Mouse (Mus musculus): ENCODE data around the gene Hrh2. TPM values are rescaled to one million over a fixed set of nuclear protein-coding genes. Genes with fewer than 3 reads are reported as not detected.

Gene Hrh2
- polyA plus RNA-seq, 1 experiment, result 1.0 TPM

DNA sequence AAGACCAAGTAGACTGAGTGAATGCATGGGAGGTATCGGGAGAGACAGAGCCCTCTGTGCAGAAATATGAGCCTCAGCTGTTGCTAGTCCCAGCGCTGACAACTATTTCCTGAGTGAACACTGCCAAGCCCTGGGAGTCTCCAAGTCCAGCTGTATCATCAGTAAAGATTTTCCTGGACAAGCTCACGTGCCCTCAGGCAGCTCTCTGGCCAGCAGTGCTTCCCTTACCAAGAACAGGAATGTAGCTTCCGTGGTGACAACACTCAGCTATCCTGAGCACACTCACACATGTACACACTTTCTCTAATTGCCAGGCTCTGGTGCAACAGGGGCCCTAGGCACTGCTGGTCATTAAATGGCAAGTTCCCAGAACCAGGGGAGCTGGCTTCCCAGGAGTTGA is 57.1 kb downstream of the Hrh2 start:
- TF ChIP-seq POLR2A (IDR thresholded peaks at IDR 0.05; ENCODE audit: borderline replicate concordance, extremely low read depth, insufficient read depth, insufficient read length, poor library complexity, severe bottlenecking), result no peak
- TF ChIP-seq CTCF (IDR thresholded peaks at IDR 0.05; ENCODE audit: borderline replicate concordance, extremely low read depth, insufficient read depth, insufficient read length), result no peak
- peak; percentile 41 for DNase-seq (ENCODE audit: low read depth)

GRCm38 (mm10) chr13:54250346-54250745 is 58.4 kb downstream of the Hrh2 start:
- TF ChIP-seq CTCF (IDR thresholded peaks at IDR 0.05; ENCODE audit: borderline replicate concordance, extremely low read depth, insufficient read depth, insufficient read length), result no peak
- no peak for TF ChIP-seq POLR2A (IDR thresholded peaks at IDR 0.05; ENCODE audit: borderline replicate concordance, extremely low read depth, insufficient read depth, insufficient read length, poor library complexity, severe bottlenecking)

DNA sequence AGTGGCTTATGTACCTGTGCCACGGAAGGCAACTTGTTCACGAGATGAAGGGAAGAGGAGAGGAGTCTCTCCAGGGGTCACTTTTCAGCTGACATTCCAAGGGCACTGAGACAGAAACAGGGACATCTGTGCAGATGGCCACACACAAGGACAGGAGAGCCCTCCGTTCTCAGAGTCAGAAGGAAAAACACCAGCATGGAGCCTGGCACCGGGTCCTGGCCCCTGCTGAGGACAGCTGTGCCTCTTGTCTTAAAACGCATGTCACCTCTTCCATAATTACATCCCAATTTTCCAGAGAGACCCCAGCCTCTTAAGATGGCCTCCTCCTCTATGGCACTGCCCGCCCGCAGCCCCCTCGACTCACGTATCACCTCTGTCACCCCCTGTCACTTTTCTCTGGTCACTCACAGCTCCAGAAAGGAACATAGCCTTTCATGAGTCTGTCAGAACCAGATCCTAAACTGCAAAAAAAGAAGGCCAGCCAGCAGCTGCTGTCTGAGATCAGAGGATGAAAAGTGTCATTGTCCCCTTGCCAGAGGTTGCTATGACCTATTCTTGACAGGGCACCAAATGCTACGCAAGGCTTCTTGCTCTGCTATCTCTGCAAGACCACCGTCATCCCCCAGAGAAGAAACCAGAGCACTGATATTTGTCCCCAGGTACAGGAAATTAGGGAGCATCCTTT is 59.8 kb downstream of the Hrh2 start:
- TF ChIP-seq CTCF (IDR thresholded peaks at IDR 0.05; ENCODE audit: borderline replicate concordance, extremely low read depth, insufficient read depth, insufficient read length) (no peak), POLR2A (IDR thresholded peaks at IDR 0.05; ENCODE audit: borderline replicate concordance, extremely low read depth, insufficient read depth, insufficient read length, poor library complexity, severe bottlenecking) (no peak)
- no peak for DNase-seq (ENCODE audit: low read depth)

More at GRCm38 (mm10) chr13:54250346-54250745, 58.4 kb downstream of the Hrh2 start:
- DNase-seq (ENCODE audit: low read depth), result no peak

DNA sequence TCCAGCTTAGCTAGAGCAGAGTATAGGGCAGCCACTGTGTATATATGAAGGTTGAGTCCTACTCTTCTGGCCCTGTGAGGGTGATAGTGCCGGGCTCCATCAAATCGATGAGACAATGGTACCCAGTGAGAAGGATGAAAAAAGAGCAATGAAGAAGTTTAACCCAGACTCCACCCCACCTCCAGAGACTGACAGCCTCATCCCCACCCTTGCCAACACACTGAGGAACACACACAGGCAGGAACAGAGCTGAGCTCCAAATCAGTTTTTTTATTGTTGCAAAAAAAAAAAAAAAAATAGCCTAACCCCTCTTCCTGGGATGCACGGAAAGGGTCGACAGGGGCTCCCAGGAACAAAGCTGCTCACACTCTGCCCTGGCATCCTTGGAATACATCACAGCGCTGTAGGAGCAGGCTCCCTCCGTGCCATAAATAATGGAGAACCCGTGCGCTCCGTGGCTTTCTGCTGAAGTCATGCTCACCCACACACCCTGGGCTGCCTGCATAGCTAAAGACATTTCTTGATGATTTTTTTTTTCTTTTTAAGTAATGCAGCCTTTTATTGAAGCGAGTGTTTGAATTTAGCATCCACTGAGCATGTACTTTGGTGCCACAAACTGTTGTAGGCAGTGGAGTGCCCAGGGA is 65.8 kb downstream of the Hrh2 start:
- DNase-seq (ENCODE audit: low read depth), result peak; percentile 59
- no peak for TF ChIP-seq CTCF (IDR thresholded peaks at IDR 0.05; ENCODE audit: borderline replicate concordance, extremely low read depth, insufficient read depth, insufficient read length)
- TF ChIP-seq POLR2A (IDR thresholded peaks at IDR 0.05; ENCODE audit: borderline replicate concordance, extremely low read depth, insufficient read depth, insufficient read length, poor library complexity, severe bottlenecking), result no peak

- TF ChIP-seq CTCF (IDR thresholded peaks at IDR 0.05; ENCODE audit: borderline replicate concordance, extremely low read depth, insufficient read depth, insufficient read length) (no peak), POLR2A (IDR thresholded peaks at IDR 0.05; ENCODE audit: borderline replicate concordance, extremely low read depth, insufficient read depth, insufficient read length, poor library complexity, severe bottlenecking) (no peak)
- DNase-seq (ENCODE audit: low read depth), result no peak
Observed at GRCm38 (mm10) chr13:54258231-54258743, 66.4 kb downstream of the Hrh2 start.

DNA sequence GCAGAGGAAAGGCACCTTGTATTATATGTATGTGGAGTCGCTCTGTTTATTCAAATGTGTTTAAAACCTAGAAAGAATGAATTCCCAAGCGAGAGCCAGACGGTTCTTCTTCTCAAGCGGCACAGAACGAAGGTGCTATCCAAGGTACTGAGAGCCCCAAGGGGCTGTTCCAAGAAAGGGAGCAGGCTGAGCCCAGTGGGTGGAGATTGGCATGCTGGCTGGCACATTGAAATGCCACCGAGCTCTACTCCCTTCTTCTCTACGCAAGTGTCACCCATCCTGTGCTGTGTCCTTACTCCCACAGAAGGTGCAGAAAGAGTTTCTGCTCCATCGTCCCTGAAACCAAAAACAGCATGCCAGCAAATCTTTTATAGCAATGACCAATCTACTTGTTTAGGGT is 68.4 kb downstream of the Hrh2 start:
- TF ChIP-seq CTCF (IDR thresholded peaks at IDR 0.05; ENCODE audit: borderline replicate concordance, extremely low read depth, insufficient read depth, insufficient read length) (no peak), POLR2A (IDR thresholded peaks at IDR 0.05; ENCODE audit: borderline replicate concordance, extremely low read depth, insufficient read depth, insufficient read length, poor library complexity, severe bottlenecking) (no peak)
- DNase-seq (ENCODE audit: low read depth), result no peak

DNA sequence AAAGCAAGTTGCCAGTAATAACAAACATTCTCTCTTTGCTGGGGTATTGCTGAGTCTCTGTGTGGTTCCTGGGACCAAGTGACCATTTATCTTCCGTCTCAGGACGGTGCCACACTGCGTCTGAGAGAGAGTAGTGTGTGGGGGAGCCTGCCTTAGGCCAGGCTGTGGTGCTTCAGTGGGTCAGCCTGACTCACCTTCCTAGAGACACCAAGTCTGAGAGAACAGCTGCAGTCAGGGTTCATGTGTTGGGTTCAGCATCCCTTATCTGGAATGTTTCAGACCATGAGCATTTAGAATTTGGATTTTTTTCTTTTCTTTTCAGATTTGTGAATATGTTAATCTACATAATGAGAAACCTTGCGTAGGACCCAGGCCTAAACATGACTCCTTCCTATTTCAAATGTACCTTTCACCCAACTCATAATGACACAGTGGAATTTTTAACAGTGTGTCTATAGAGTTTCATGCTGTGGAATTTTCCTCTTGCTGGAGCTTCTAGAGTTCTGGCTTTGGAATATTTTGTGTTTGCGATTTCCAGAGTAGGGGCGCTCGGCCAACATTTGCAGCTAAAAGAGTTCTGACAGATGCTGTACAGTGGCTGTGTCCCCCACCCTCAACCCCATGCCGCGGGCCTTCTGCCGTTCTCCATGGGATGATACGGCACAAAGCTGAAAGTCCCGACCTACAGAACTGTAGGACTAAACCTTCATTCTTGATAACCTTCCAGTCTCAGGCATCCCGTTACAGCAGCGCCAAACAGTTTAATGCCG is 71.0 kb downstream of the Hrh2 start:
- DNase-seq (ENCODE audit: low read depth), result no peak
- TF ChIP-seq CTCF (IDR thresholded peaks at IDR 0.05; ENCODE audit: borderline replicate concordance, extremely low read depth, insufficient read depth, insufficient read length) (no peak), POLR2A (IDR thresholded peaks at IDR 0.05; ENCODE audit: borderline replicate concordance, extremely low read depth, insufficient read depth, insufficient read length, poor library complexity, severe bottlenecking) (no peak)

DNA sequence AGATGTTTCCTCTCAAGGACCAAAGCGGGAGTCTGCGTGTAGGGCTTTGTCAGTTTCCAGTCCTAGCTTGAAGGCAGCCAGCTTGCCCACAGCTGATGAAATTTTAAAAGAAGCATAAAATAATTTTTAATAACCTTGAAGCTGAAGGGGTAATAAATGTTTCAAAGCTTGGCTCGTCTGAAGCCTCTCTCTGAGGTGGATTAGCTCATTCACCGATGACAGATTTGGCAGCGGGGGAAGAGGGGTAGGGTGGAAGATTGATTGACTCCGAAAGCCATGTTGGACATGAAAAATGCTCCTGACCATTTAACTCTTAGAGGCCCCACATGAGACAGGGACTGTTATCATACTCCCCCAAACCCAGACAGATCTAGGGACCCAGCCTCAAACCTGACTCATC is 71.7 kb downstream of the Hrh2 start:
- TF ChIP-seq POLR2A (IDR thresholded peaks at IDR 0.05; ENCODE audit: borderline replicate concordance, extremely low read depth, insufficient read depth, insufficient read length, poor library complexity, severe bottlenecking) (no peak), CTCF (IDR thresholded peaks at IDR 0.05; ENCODE audit: borderline replicate concordance, extremely low read depth, insufficient read depth, insufficient read length) (no peak)
- DNase-seq (ENCODE audit: low read depth), result no peak

DNA sequence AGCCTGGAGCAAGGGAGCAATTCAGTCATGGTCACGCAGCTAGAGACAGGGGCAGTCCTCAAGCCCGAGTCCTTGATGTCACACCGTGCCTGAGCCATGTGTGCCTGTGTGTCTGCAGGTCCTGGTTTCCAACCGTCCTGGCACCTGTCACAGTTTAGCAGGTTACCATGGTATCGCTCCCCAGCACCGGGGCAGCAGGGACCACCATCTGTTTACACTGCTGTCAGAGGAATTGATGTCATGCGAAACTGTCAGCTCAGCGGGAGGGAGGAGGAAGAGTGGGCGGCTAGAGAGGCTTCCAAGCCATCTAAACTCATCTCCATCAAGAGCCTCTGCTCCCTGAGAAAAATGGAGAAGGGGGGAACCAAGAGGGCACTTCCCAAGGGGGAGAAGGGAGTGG is 74.5 kb downstream of the Hrh2 start:
- DNase-seq (ENCODE audit: low read depth), result peak; percentile 91
- TF ChIP-seq CTCF (IDR thresholded peaks at IDR 0.05; ENCODE audit: borderline replicate concordance, extremely low read depth, insufficient read depth, insufficient read length) (no peak), POLR2A (IDR thresholded peaks at IDR 0.05; ENCODE audit: borderline replicate concordance, extremely low read depth, insufficient read depth, insufficient read length, poor library complexity, severe bottlenecking) (no peak)

DNA sequence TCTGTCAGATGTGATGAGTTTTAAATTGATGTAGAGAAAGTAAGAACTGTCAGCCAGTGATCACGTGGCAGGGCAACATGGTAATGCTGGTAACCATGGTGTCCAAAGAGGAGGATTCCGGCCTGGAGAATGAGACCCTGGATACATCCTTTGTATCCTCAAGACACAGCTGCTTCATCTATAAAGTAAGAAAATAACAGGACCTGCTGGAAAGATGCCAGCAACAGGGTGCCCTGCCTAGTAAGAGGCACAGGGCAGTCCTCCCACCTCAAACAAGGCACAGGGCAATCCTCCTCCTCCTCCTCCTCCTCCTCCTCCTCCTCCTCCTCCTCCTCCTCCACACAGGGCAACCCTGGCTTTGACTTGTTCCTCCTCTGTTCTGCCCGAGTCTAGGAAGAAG is 77.2 kb downstream of the Hrh2 start:
- TF ChIP-seq CTCF (IDR thresholded peaks at IDR 0.05; ENCODE audit: borderline replicate concordance, extremely low read depth, insufficient read depth, insufficient read length) (no peak), POLR2A (IDR thresholded peaks at IDR 0.05; ENCODE audit: borderline replicate concordance, extremely low read depth, insufficient read depth, insufficient read length, poor library complexity, severe bottlenecking) (no peak)
- no peak for DNase-seq (ENCODE audit: low read depth)

DNA sequence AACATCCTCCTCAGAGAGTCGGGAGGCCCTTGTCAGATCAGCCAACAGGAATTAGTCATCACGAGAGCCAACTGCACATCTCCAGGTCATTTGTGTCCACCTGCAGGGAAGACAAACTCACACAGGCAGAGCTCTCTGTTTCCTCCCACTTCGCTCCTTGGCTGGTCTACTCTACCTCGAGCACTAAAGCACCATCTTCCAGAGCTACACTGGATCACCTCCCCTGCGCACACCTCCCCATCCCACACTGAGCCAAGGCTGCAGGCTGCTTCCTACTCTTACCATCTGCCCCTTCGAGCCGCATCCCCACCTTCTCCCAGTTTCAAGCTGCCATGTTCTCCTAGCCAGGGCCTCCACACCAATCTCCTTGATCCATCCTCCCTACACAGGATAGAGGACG is 77.7 kb downstream of the Hrh2 start:
- DNase-seq (ENCODE audit: low read depth), result no peak

More for the DNA sequence above, 77.7 kb downstream of the Hrh2 start:
- TF ChIP-seq CTCF (IDR thresholded peaks at IDR 0.05; ENCODE audit: borderline replicate concordance, extremely low read depth, insufficient read depth, insufficient read length) (no peak), POLR2A (IDR thresholded peaks at IDR 0.05; ENCODE audit: borderline replicate concordance, extremely low read depth, insufficient read depth, insufficient read length, poor library complexity, severe bottlenecking) (no peak)
